Mouse (Mus musculus) spleen, adult 2 months (tissue): ENCODE results near the gene Calb2. TPM values are rescaled to one million over a fixed set of nuclear protein-coding genes. Genes with fewer than 3 reads are reported as not detected.
A peak's percentile ranks its signal among the peaks of the same experiment; 100 is the strongest.

Source experiments
- DNase-seq, 2 experiments: peaks; one replicate each; pipeline versions ENCODE4 v3.0.0 to v3.0.0-alpha.2; 2012 to 2021; ENCODE audit warnings: low spot score in 2 of 2, low read depth in 1 of 2
- H3K27ac ChIP-seq: fragments of 200-500 bp; 2 replicates; pipeline ENCODE4 v1.5.1; 2012; ENCODE audit warnings: low read length, inconsistent platforms; ENCODE audit not compliant: insufficient read depth
- H3K27me3 ChIP-seq: fragments of 200-500 bp; 2 replicates; pipeline ENCODE4 v1.6.1; 2012; ENCODE audit warnings: mild to moderate bottlenecking, moderate library complexity, low read length, inconsistent platforms; ENCODE audit not compliant: control insufficient read depth, insufficient read depth
- H3K36me3 ChIP-seq: fragments of 200-500 bp; 2 replicates; pipeline ENCODE4 v1.6.1; 2012; ENCODE audit warnings: mild to moderate bottlenecking, low read length, inconsistent platforms; ENCODE audit not compliant: control insufficient read depth, insufficient read depth
- H3K4me1 ChIP-seq: fragments of 200-500 bp; 2 replicates; pipeline ENCODE4 v1.6.1; 2011; ENCODE audit warnings: inconsistent platforms; ENCODE audit not compliant: control insufficient read depth, insufficient read depth, insufficient read length
- H3K4me3 ChIP-seq: fragments of 200-500 bp; 2 replicates; pipeline ENCODE4 v1.5.1; 2011; ENCODE audit warnings: mild to moderate bottlenecking, inconsistent platforms; ENCODE audit not compliant: insufficient read depth, insufficient read length; ENCODE audit errors: extremely low read depth
- CTCF ChIP-seq: fragments of 200-500 bp; IDR thresholded peaks from 2 replicates; pipeline ENCODE4 v1.5.1; 2011; ENCODE audit warnings: mild to moderate bottlenecking, inconsistent platforms; ENCODE audit not compliant: insufficient read depth, insufficient read length, insufficient replicate concordance; ENCODE audit errors: extremely low read depth
- POLR2A ChIP-seq: fragments of 200-500 bp; IDR thresholded peaks from 2 replicates; pipeline ENCODE4 v1.6.1; 2011; ENCODE audit warnings: low read depth, low read length, inconsistent platforms
- WGBS: fragments of 180-500 bp; shearing (Covaris S2); methylation state at CpG from one replicate; pipeline ENCODE4 v1.1.7; 2018; 5-methylcytosine and 5-hydroxymethylcytosine counted together
- polyA plus RNA-seq: library from polyadenylated mRNA; depleted of rRNA; stranded (reverse); fragments of >200 nt; gene quantifications from 2 replicates; pipeline ENCODE4 v1.2.3, GENCODE M21; 2012; rRNA removed

The Calb2 gene
- polyA plus RNA-seq, result not detected in 2 replicates

DNA sequence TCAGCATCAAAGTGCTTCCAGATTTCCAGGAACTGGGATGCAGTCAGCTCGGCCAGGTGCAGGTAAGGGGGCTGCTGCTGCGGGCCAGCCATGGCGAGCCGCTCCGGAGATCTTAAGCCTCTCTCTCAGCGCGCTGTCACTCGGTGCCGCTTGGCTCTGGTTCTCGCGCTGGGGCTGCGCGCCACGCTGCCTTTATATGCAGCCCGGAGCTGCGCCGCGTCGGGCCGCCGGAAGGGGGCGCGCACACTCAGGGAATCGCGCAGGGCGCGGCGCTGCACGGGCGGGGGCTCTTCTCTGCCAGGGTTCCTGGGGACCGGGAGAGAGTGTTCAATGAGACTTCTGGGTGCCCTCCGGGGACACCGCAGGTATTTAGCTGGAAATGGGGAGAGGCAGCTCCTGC, at the start of gene Calb2:
Gene Calb2, minus strand, starts transcription at position 165 of the 400 bp plus-strand sequence.
- Histone ChIP-seq H3K27ac (no peak within 1 kb of the TSS), H3K4me1 (no peaks in the 10 kb centered on the region), H3K4me3 (no peak within 1 kb of the TSS), H3K27me3 (peaks cover 3% of the 10 kb centered on the region; the same call in 1 of the 2 replicates), H3K36me3 (no peaks in the 10 kb centered on the region)
- WGBS, result 9% methylated on average over 33 of the region's 33 CpGs
- no peak for DNase-seq
- TF ChIP-seq POLR2A, result no peak
- TF ChIP-seq CTCF, result peak; percentile 12; the same call in 1 of the 2 replicates

- H3K27ac ChIP-seq, result peak overlapping the region; percentile 49; the same call in 1 of the 2 replicates
Observed at GRCm38 (mm10) chr8:110217681-110218131, 49.7 kb upstream of the Calb2 start.

GRCm38 (mm10) chr8:110217198-110217597, 49.2 kb upstream of the Calb2 start:
- H3K4me3 ChIP-seq, result peak overlapping the region; percentile 89; the same call in 1 of the 2 replicates
- TF ChIP-seq POLR2A (no peak), CTCF (no peak)
- H3K36me3 ChIP-seq, result peaks cover 12% of the 10 kb centered on the region
- H3K27ac ChIP-seq, result no peak overlapping the region
- no peak for DNase-seq
- 50% methylated on average over 5 of the region's 5 CpGs for WGBS
- no peaks in the 10 kb centered on the region for H3K27me3 ChIP-seq
- peaks cover 5% of the 10 kb centered on the region; the same call in 1 of the 2 replicates for H3K4me1 ChIP-seq

More at GRCm38 (mm10) chr8:110217681-110218131, 49.7 kb upstream of the Calb2 start:
- peak; percentile 96 to 99 for DNase-seq
- Histone ChIP-seq H3K4me1 (peaks cover 5% of the 10 kb centered on the region; the same call in 1 of the 2 replicates), H3K36me3 (peaks cover 16% of the 10 kb centered on the region), H3K27me3 (no peaks in the 10 kb centered on the region), H3K4me3 (peak overlapping the region; percentile 89)
- TF ChIP-seq CTCF (no peak), POLR2A (no peak)
- under 1% methylated on average over 43 of the region's 43 CpGs for WGBS

- Histone ChIP-seq H3K36me3 (peaks cover 4% of the 10 kb centered on the region), H3K27me3 (no peaks in the 10 kb centered on the region), H3K4me3 (no peak overlapping the region), H3K27ac (no peak overlapping the region), H3K4me1 (peaks cover 5% of the 10 kb centered on the region; the same call in 1 of the 2 replicates)
- 80% methylated on average over 5 of the region's 5 CpGs for WGBS
- TF ChIP-seq CTCF (no peak), POLR2A (no peak)
- no peak for DNase-seq
Observed at GRCm38 (mm10) chr8:110216253-110216652, 48.2 kb upstream of the Calb2 start.

DNA sequence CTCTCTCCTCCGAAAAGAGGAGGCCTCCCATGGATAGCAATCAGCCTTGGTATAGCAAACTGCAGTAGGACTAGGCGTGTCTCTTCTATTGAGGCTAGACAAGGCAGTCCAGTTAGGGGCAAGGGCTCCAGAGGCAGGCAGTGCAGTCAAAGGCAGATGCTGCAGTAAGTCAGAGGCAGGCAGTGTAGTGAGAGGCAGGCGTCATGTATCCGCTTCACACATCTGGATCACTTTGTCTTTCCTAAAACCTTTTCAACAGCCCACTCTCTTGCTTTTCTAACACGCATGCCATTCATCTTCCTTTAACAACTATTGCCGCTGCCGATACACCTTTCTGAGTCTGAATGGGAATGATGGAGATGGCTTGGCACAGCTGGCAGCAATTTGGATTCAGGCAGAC, 47.4 kb upstream of the Calb2 start, which contains the start of gene Cmtr2:
Gene Cmtr2, plus strand, starts transcription at position 301 of the 400 bp plus-strand sequence.
- Histone ChIP-seq H3K36me3 (no peaks in the 10 kb centered on the region), H3K4me1 (peaks cover 5% of the 10 kb centered on the region; the same call in 1 of the 2 replicates), H3K27ac (no peak within 1 kb of the TSS), H3K27me3 (no peaks in the 10 kb centered on the region), H3K4me3 (no peak within 1 kb of the TSS)
- TF ChIP-seq CTCF (no peak), POLR2A (no peak)
- no peak for DNase-seq
- WGBS, result 86% methylated on average over 7 of the region's 7 CpGs

DNA sequence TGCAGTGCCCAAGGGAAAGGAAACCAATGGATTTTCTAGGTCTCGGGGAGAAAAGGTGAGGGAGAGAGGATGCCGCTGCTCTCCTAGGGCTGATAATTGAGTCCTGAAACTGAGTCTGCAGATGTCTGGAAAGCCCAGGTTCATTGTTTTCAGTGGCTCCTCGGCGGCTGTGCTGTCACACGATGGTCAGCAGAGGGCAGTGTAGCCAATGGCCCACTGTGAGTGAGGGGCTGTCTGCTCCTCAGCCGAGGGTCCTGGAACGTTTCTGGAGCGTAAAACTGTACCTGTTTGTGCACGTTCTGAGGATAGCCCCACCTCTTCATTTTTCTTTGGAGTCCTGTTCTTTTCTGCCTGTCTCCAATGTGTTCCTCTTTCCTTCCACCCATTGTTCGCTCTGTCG, 33.8 kb upstream of the Calb2 start:
- H3K27ac ChIP-seq, result no peak overlapping the region
- DNase-seq, result no peak
- H3K27me3 ChIP-seq, result no peaks in the 10 kb centered on the region
- H3K4me1 ChIP-seq, result no peaks in the 10 kb centered on the region
- WGBS, result 32% methylated on average over 11 of the region's 11 CpGs
- H3K36me3 ChIP-seq, result no peaks in the 10 kb centered on the region
- TF ChIP-seq POLR2A, result no peak
- TF ChIP-seq CTCF, result no peak
- no peak overlapping the region for H3K4me3 ChIP-seq

- no peak overlapping the region for H3K4me3 ChIP-seq
- H3K27ac ChIP-seq, result no peak overlapping the region
- TF ChIP-seq CTCF (no peak), POLR2A (no peak)
- H3K4me1 ChIP-seq, result no peaks in the 10 kb centered on the region
- WGBS, result 6% methylated on average over 5 of the region's 5 CpGs
- H3K27me3 ChIP-seq, result no peaks in the 10 kb centered on the region
- no peaks in the 10 kb centered on the region for H3K36me3 ChIP-seq
- no peak for DNase-seq
Observed at GRCm38 (mm10) chr8:110196678-110197077, 28.7 kb upstream of the Calb2 start.
